Mouse (Mus musculus): Measurements from ENCODE around the gene Coq6.
A peak's percentile ranks its signal among the peaks of the same experiment; 100 is the strongest.
"Not testable (repeated sequence)": the region's sequence is repeated elsewhere in the genome, so short reads cannot be mapped to it uniquely, and the experiment has no call there.

Coq6 gene

GRCm38 (mm10) chr12:84361555-84362489 is at the start of gene Coq6, which contains the start of gene Fam161b:
Coq6 (plus strand) TSS chr12:84361657.
Fam161b (minus strand) TSS chr12:84361833.
- peak; percentile 93 for DNase-seq

- DNase-seq = no peak
These were observed 45.5 kb upstream of the Coq6 start for GRCm38 (mm10) chr12:84316006-84316405.

- peak; percentile 89 for DNase-seq
These were observed 44.5 kb upstream of the Coq6 start, which contains the start of gene Zfp410 for GRCm38 (mm10) chr12:84316721-84317621. Zfp410 (plus strand) TSS chr12:84316852.

GRCm38 (mm10) chr12:84327111-84327512 is 34.3 kb upstream of the Coq6 start:
- DNase-seq = no peak

- no peak for DNase-seq
These were observed 24.4 kb upstream of the Coq6 start for GRCm38 (mm10) chr12:84336963-84337625.

- peak; percentile 40 for DNase-seq
These were observed 14.3 kb upstream of the Coq6 start for GRCm38 (mm10) chr12:84347192-84347591.

- DNase-seq = not testable (repeated sequence)
These were observed 2.8 kb upstream of the Coq6 start for GRCm38 (mm10) chr12:84358699-84359098.

- DNase-seq = no peak
These were observed 1.4 kb downstream of the Coq6 start for GRCm38 (mm10) chr12:84362872-84363271.

GRCm38 (mm10) chr12:84364291-84364690 is 2.8 kb downstream of the Coq6 start:
- no peak for DNase-seq

- no peak for DNase-seq
These were observed 3.7 kb downstream of the Coq6 start for GRCm38 (mm10) chr12:84365137-84365536.

- DNase-seq = peak; percentile 36
These were observed 5.5 kb downstream of the Coq6 start for GRCm38 (mm10) chr12:84366971-84367370.

GRCm38 (mm10) chr12:84371647-84372046 is 10.2 kb downstream of the Coq6 start:
- DNase-seq = no peak

- no peak for DNase-seq
These were observed 12.5 kb downstream of the Coq6 start for GRCm38 (mm10) chr12:84373831-84374481.

- DNase-seq = no peak
These were observed 20.9 kb downstream of the Coq6 start for GRCm38 (mm10) chr12:84382369-84382768.

- no peak for DNase-seq
These were observed 23.2 kb downstream of the Coq6 start for GRCm38 (mm10) chr12:84384644-84385081.

- DNase-seq = no peak
These were observed 24.0 kb downstream of the Coq6 start for GRCm38 (mm10) chr12:84385408-84385807.

GRCm38 (mm10) chr12:84388097-84388496 is 26.6 kb downstream of the Coq6 start:
- DNase-seq = no peak

- DNase-seq = peak; percentile 19
These were observed 27.4 kb downstream of the Coq6 start for GRCm38 (mm10) chr12:84388774-84389400.

- no peak for DNase-seq
These were observed 28.9 kb downstream of the Coq6 start for GRCm38 (mm10) chr12:84390336-84390735.

- DNase-seq = no peak
These were observed 31.2 kb downstream of the Coq6 start for GRCm38 (mm10) chr12:84392681-84393080.

- no peak for DNase-seq
These were observed 32.4 kb downstream of the Coq6 start for GRCm38 (mm10) chr12:84393847-84394246.
